Mouse (Mus musculus) heart, embryonic 16.5 days (tissue): Measurements from ENCODE around the gene Hist1h2ag. TPM values are rescaled to one million over a fixed set of nuclear protein-coding genes. Genes with fewer than 3 reads are reported as not detected.

Experiments used
- ATAC-seq: fragments of 200-750 bp; cut with Nextera tagmentation; replicated peaks from 2 replicates; pipeline ENCODE4 v1.8.0; 2017; ENCODE audit warnings: moderate number of reproducible peaks; ENCODE audit not compliant: insufficient read depth, low FRiP score; ENCODE audit errors: extremely low read depth
- H3K27ac ChIP-seq: fragments of 300-500 bp; sonication (generic); 2 replicates; pipeline ENCODE4 v1.5.1; 2014; ENCODE audit warnings: mild to moderate bottlenecking, low read length, control low read depth, moderate library complexity
- H3K27me3 ChIP-seq: fragments of 300-500 bp; sonication (generic); 2 replicates; pipeline ENCODE4 v1.6.1; 2014; ENCODE audit warnings: low read length, mixed read lengths; ENCODE audit not compliant: control insufficient read depth, insufficient read depth
- H3K36me3 ChIP-seq: fragments of 300-500 bp; sonication (generic); 2 replicates; pipeline ENCODE4 v1.6.1; 2014; ENCODE audit not compliant: control insufficient read depth, insufficient read depth
- H3K4me1 ChIP-seq: fragments of 300-500 bp; sonication (generic); 2 replicates; pipeline ENCODE4 v1.6.1; 2014; ENCODE audit warnings: low read length, mixed read lengths; ENCODE audit not compliant: control insufficient read depth, insufficient read depth
- H3K4me2 ChIP-seq: fragments of 300-500 bp; sonication (generic); 2 replicates; pipeline ENCODE4 v1.6.1; 2014; ENCODE audit warnings: low read depth, mild to moderate bottlenecking, control low read depth, low read length
- H3K4me3 ChIP-seq: fragments of 300-500 bp; sonication (generic); 2 replicates; pipeline ENCODE4 v1.5.1; 2014; ENCODE audit warnings: mild to moderate bottlenecking, control low read depth, low read length
- H3K9ac ChIP-seq: fragments of 300-500 bp; sonication (generic); 2 replicates; pipeline ENCODE4 v1.6.1; 2014; ENCODE audit warnings: low read length, control low read depth
- H3K9me3 ChIP-seq: fragments of 300-500 bp; sonication (generic); replicated peaks from 2 replicates; pipeline ENCODE4 v1.6.1; 2016; ENCODE audit warnings: low read length; ENCODE audit not compliant: control insufficient read depth
- WGBS: fragments of 180-500 bp; shearing (Covaris S2); extraction: QIAGEN DNeasy Blood & Tissue Kit; methylation state at CpG from one replicate; pipeline ENCODE4 v1.1.7; 2014; 5-methylcytosine and 5-hydroxymethylcytosine counted together
- polyA plus RNA-seq: library from polyadenylated mRNA; unstranded; fragments of >200 nt; fragmentation: Nextera tagmentation; extraction: Ambion mirVana; gene quantifications from 2 replicates; pipeline ENCODE4 v1.2.1, GENCODE M21; 2015

The Hist1h2ag gene
- polyA plus RNA-seq, 1 experiment from 2014 or later = 22.0 TPM

GRCm38 (mm10) chr13:22015479-22016450, 27.0 kb downstream of the Hist1h2ag start:
- H3K36me3 ChIP-seq = no peaks in the 10 kb centered on the region
- no peaks in the 10 kb centered on the region for H3K9me3 ChIP-seq
- peak; percentile 84 for ATAC-seq

DNA sequence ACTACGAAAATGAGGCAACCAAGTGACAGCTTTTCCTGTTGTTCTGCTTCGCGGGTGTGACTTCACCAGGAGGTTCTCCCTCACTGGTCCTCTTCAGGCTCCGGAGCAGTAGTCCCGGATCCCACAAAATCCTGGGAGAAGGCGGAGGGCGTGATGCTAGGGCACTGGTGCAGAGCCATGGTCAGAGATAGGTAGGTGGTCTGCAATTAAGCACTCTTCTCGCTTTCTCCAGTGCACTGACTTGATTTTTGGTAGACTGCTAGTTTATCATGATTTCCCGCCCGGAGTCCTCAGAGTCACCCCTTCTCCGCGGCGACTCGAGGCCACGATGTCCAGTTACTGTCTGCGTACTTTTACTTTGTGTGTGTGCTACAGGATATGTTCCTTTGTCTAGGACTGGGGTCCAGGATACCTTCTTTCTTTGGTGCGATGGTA, 28.3 kb downstream of the Hist1h2ag start:
- WGBS = 13% methylated on average over 17 of the region's 17 CpGs
- ATAC-seq = no peak
- Histone ChIP-seq H3K9me3 (no peaks in the 10 kb centered on the region), H3K9ac (no peak overlapping the region), H3K36me3 (no peaks in the 10 kb centered on the region), H3K27me3 (peaks cover 43% of the 10 kb centered on the region), H3K4me1 (peaks cover 6% of the 10 kb centered on the region), H3K4me3 (peak overlapping the region; percentile 38), H3K27ac (no peak overlapping the region; the same call in 1 of the 2 replicates), H3K4me2 (peak overlapping the region; percentile 56)

More at GRCm38 (mm10) chr13:22015479-22016450, 27.0 kb downstream of the Hist1h2ag start:
- peaks cover 36% of the 10 kb centered on the region for H3K27me3 ChIP-seq
- WGBS = 16% methylated on average over 27 of the region's 27 CpGs
- peaks cover 6% of the 10 kb centered on the region for H3K4me1 ChIP-seq
- no peak overlapping the region for H3K9ac ChIP-seq
- H3K4me2 ChIP-seq = peak overlapping the region; percentile 29; the same call in 1 of the 2 replicates
- H3K4me3 ChIP-seq = peak overlapping the region; percentile 25; the same call in 1 of the 2 replicates
- no peak overlapping the region for H3K27ac ChIP-seq

GRCm38 (mm10) chr13:22013716-22014115, 29.0 kb downstream of the Hist1h2ag start:
- peaks cover 48% of the 10 kb centered on the region for H3K27me3 ChIP-seq
- no peaks in the 10 kb centered on the region for H3K9me3 ChIP-seq
- 26% methylated on average over 13 of the region's 13 CpGs for WGBS
- 0 out of 2 replicates have a peak overlapping the region, but pooled peaks have one; percentile 10 for H3K4me3 ChIP-seq
- no peak for ATAC-seq
- no peaks in the 10 kb centered on the region for H3K36me3 ChIP-seq
- peak overlapping the region; percentile 56; the same call in 1 of the 2 replicates for H3K4me2 ChIP-seq
- no peak overlapping the region for H3K27ac ChIP-seq
- H3K4me1 ChIP-seq = peaks cover 6% of the 10 kb centered on the region
- H3K9ac ChIP-seq = no peak overlapping the region

GRCm38 (mm10) chr13:22009642-22010041, 33.1 kb downstream of the Hist1h2ag start, which contains the start of gene Prss16:
TSS of gene Prss16 (minus strand) at chr13:22009742.
- Histone ChIP-seq H3K4me1 (peaks cover 13% of the 10 kb centered on the region), H3K4me3 (no peak within 1 kb of the TSS), H3K9me3 (no peaks in the 10 kb centered on the region), H3K27me3 (peaks cover 70% of the 10 kb centered on the region), H3K9ac (no peak within 1 kb of the TSS), H3K4me2 (no peak within 1 kb of the TSS), H3K36me3 (no peaks in the 10 kb centered on the region), H3K27ac (no peak within 1 kb of the TSS)
- 40% methylated on average over 6 of the region's 7 CpGs for WGBS
- ATAC-seq = no peak

DNA sequence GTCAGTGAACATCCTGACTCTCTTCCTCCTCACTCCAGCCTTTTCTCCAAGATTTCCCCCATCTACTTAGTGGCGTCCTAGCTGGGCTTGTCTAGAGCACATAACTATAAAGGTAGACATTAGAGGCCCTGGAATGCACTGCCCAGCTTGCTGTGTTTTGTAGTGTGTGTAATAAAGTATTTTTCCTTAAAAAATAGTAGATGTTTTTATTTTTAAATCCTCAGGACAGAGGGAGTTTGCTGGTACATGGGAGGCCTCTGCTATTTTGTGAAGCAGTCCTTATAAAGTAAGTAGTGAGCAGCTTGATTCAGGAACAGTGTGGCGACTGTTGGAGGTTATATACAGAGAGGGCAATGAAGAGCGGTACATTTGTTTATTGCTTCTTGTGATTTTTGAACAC, 34.0 kb downstream of the Hist1h2ag start:
- no peak overlapping the region for H3K4me3 ChIP-seq
- peaks cover 10% of the 10 kb centered on the region for H3K4me1 ChIP-seq
- no peaks in the 10 kb centered on the region for H3K36me3 ChIP-seq
- H3K4me2 ChIP-seq = no peak overlapping the region
- H3K9me3 ChIP-seq = no peaks in the 10 kb centered on the region
- no peak overlapping the region for H3K9ac ChIP-seq
- no peak for ATAC-seq
- H3K27me3 ChIP-seq = peaks cover 75% of the 10 kb centered on the region
- 84% methylated on average over 3 of the region's 3 CpGs for WGBS
- no peak overlapping the region for H3K27ac ChIP-seq

DNA sequence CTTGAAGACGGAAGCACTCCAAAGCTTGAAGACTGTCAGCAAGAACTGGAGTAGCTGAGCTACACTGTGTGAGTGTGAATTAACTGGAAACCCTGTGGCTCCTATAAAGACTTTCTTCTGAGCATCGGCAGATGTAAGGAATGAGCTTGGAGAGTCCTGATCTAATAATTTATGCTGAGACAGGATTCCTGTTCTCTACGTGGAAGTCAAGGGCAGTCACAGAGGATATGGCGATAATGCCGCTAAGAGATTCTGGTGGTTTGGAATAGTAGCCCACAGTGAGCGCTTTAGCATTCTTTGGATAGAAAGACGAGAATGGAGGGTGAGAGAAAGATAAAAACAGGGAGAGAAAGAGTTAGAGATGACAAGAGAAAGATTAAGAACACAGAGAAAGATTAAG, 34.9 kb downstream of the Hist1h2ag start:
- H3K9me3 ChIP-seq = no peaks in the 10 kb centered on the region
- H3K36me3 ChIP-seq = no peaks in the 10 kb centered on the region
- no peak for ATAC-seq
- H3K4me1 ChIP-seq = peaks cover 10% of the 10 kb centered on the region
- no peak overlapping the region for H3K4me2 ChIP-seq
- WGBS = 55% methylated on average over 7 of the region's 7 CpGs
- no peak overlapping the region for H3K27ac ChIP-seq
- H3K27me3 ChIP-seq = peaks cover 81% of the 10 kb centered on the region
- no peak overlapping the region for H3K9ac ChIP-seq
- peak overlapping the region; percentile 72; the same call in 1 of the 2 replicates for H3K4me3 ChIP-seq

- Histone ChIP-seq H3K27ac (no peak overlapping the region), H3K27me3 (peaks cover 81% of the 10 kb centered on the region), H3K4me1 (peaks cover 10% of the 10 kb centered on the region), H3K36me3 (no peaks in the 10 kb centered on the region), H3K9me3 (no peaks in the 10 kb centered on the region), H3K4me3 (peak overlapping the region; percentile 72), H3K4me2 (peak overlapping the region; percentile 98), H3K9ac (no peak overlapping the region)
- ATAC-seq = no peak
- WGBS = 4% methylated on average over 18 of the region's 18 CpGs
Observed at GRCm38 (mm10) chr13:22007121-22007510, 35.6 kb downstream of the Hist1h2ag start.

DNA sequence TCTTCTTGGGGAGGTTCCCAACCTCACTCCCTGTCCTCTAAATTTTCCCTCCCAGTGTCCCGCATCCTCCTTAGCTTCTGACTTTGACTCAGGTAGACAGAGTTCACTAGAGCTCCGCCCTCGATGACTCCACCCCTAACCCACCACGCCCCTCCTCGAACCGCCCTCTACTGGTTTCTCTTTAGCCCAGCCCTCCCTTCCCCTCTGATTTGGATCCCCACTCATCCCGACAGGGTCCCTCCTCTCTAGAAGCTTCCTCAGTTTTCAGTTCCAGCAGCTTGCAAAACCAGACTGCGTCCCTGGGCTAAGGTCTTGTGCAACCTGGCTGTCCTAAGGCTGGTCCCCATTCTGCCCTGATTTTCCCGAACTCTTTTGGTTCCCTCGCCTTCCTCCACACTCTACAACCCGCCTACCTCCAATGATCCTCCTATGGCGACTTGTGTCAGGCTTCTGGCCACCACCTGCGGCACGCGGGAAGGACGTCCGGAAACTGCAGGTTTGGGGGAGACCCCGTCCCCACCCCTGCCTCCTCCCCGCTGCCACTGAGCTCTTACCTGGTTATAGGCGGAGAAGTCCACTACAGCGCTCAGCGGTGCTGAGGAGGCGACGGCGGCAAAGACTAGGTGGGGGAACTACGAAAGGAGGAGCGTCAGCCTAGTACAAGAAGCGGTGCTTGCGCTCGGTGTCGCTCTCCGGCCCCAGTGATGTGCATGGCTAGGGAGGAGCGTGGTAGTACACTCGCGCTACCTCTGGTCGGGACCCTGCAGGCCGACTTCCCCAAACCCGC, 36.2 kb downstream of the Hist1h2ag start:
- Histone ChIP-seq H3K4me1 (peaks cover 10% of the 10 kb centered on the region), H3K4me3 (peak overlapping the region; percentile 72), H3K27ac (no peak overlapping the region), H3K9ac (peak overlapping the region; percentile 49), H3K27me3 (peaks cover 77% of the 10 kb centered on the region), H3K4me2 (peak overlapping the region; percentile 98), H3K36me3 (no peaks in the 10 kb centered on the region), H3K9me3 (no peaks in the 10 kb centered on the region)
- peak; percentile 82 for ATAC-seq
- under 1% methylated on average over 38 of the region's 38 CpGs for WGBS
